Mouse (Mus musculus) liver, postnatal 0 days (tissue): Measurements from ENCODE around the gene Efl1.

Source experiments
- CTCF ChIP-seq: sonication (generic); IDR thresholded peaks from 2 replicates; pipeline ENCODE4 v1.5.1; 2016; ENCODE audit warnings: antibody characterized with exemption, low read depth
- EP300 ChIP-seq: IDR thresholded peaks from 2 replicates; pipeline ENCODE4 v1.6.1; 2016; ENCODE audit warnings: antibody characterized with exemption, low read depth, mild to moderate bottlenecking

DNA sequence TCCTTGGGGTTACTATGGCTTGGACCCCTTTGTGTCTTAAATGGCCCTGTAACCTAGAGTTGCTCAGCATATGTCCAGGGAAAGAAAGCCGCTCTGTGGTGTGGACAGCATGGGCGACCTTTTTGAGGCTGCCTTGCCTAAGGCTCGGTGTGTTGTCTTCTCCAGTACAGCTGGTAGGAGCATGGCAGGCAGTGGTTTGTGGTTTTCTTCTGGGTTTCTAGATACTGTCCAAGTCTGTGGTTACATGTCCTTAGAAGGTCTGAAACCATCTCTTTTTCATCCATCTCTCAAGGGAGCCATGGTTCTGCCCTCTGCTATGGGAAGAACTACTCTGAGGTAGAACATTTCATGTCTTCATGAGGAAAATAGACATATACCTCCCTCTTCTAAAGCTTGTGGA is 50.6 kb downstream of the Efl1 start:
- TF ChIP-seq CTCF: no peak
- no peak for TF ChIP-seq EP300
